Mouse (Mus musculus): ENCODE results near the gene Olfr804. TPM values are rescaled to one million over a fixed set of nuclear protein-coding genes. Genes with fewer than 3 reads are reported as not detected.

The Olfr804 gene
- polyA plus RNA-seq, 1 experiment from 2014 or later, result not detected

Small RNAs within 50 kb of the gene (microRNA-seq; reads per million reads assigned to microRNA genes)
- not detected for gene Gm24485

Other genes starting within 250 kb of the Olfr804 start
- gene Olfr787, start 241.3 kb upstream of the Olfr804 start, polyA plus RNA-seq (2015; fragmentation: Nextera tagmentation; extraction: Ambion mirVana), result not detected in 2 replicates
- gene Olfr788, start 232.2 kb upstream of the Olfr804 start, polyA plus RNA-seq (2015; fragmentation: Nextera tagmentation; extraction: Ambion mirVana), result not detected in 2 replicates
- gene Olfr789, start 218.5 kb upstream of the Olfr804 start, polyA plus RNA-seq (2015; fragmentation: Nextera tagmentation; extraction: Ambion mirVana), result not detected in 2 replicates
- gene Olfr790, start 204.7 kb upstream of the Olfr804 start, polyA plus RNA-seq (2015; fragmentation: Nextera tagmentation; extraction: Ambion mirVana), result not detected in 2 replicates
- not detected in 2 replicates for gene Olfr791, start 181.4 kb upstream of the Olfr804 start, polyA plus RNA-seq (2015; fragmentation: Nextera tagmentation; extraction: Ambion mirVana)
- not detected in 2 replicates for gene Olfr792, start 164.0 kb upstream of the Olfr804 start, polyA plus RNA-seq (2015; fragmentation: Nextera tagmentation; extraction: Ambion mirVana)
- not detected in 2 replicates for gene Olfr794, start 135.6 kb upstream of the Olfr804 start, polyA plus RNA-seq (2015; fragmentation: Nextera tagmentation; extraction: Ambion mirVana)
- gene Olfr796, start 90.6 kb upstream of the Olfr804 start, polyA plus RNA-seq (2015; fragmentation: Nextera tagmentation; extraction: Ambion mirVana), result not detected in 2 replicates
- gene Olfr798, start 75.3 kb upstream of the Olfr804 start, polyA plus RNA-seq (2015; fragmentation: Nextera tagmentation; extraction: Ambion mirVana), result not detected in 2 replicates
- not detected in 2 replicates for gene Olfr799, start 65.7 kb upstream of the Olfr804 start, polyA plus RNA-seq (2015; fragmentation: Nextera tagmentation; extraction: Ambion mirVana)
- not detected in 2 replicates for gene Olfr800, start 45.5 kb upstream of the Olfr804 start, polyA plus RNA-seq (2015; fragmentation: Nextera tagmentation; extraction: Ambion mirVana)
- gene Olfr801, start 29.3 kb upstream of the Olfr804 start, polyA plus RNA-seq (2015; fragmentation: Nextera tagmentation; extraction: Ambion mirVana), result not detected in 2 replicates
- not detected in 2 replicates for gene Olfr802, start 15.0 kb upstream of the Olfr804 start, polyA plus RNA-seq (2015; fragmentation: Nextera tagmentation; extraction: Ambion mirVana)
- gene Olfr803, start 8.9 kb upstream of the Olfr804 start, polyA plus RNA-seq (2015; fragmentation: Nextera tagmentation; extraction: Ambion mirVana), result not detected in 2 replicates
- gene Olfr805, start 26.2 kb downstream of the Olfr804 start, polyA plus RNA-seq (2015; fragmentation: Nextera tagmentation; extraction: Ambion mirVana), result not detected in 2 replicates
- gene Olfr806, start 38.7 kb downstream of the Olfr804 start, polyA plus RNA-seq (2015; fragmentation: Nextera tagmentation; extraction: Ambion mirVana), result not detected in 2 replicates
- gene Olfr807, start 54.6 kb downstream of the Olfr804 start, polyA plus RNA-seq (2015; fragmentation: Nextera tagmentation; extraction: Ambion mirVana), result not detected in 2 replicates
- gene Olfr808, start 62.3 kb downstream of the Olfr804 start, polyA plus RNA-seq (2015; fragmentation: Nextera tagmentation; extraction: Ambion mirVana), result not detected in 2 replicates
- gene Olfr809, start 71.4 kb downstream of the Olfr804 start, polyA plus RNA-seq (2015; fragmentation: Nextera tagmentation; extraction: Ambion mirVana), result not detected in 2 replicates
- gene Olfr810, start 91.7 kb downstream of the Olfr804 start, polyA plus RNA-seq (2015; fragmentation: Nextera tagmentation; extraction: Ambion mirVana), result not detected in 2 replicates
- gene Olfr811, start 101.2 kb downstream of the Olfr804 start, polyA plus RNA-seq (2015; fragmentation: Nextera tagmentation; extraction: Ambion mirVana), result not detected in 2 replicates
- not detected in 2 replicates for gene Olfr812, start 142.9 kb downstream of the Olfr804 start, polyA plus RNA-seq (2015; fragmentation: Nextera tagmentation; extraction: Ambion mirVana)
- not detected in 2 replicates for gene Olfr813, start 152.2 kb downstream of the Olfr804 start, polyA plus RNA-seq (2015; fragmentation: Nextera tagmentation; extraction: Ambion mirVana)
- not detected in 2 replicates for gene Olfr814, start 176.6 kb downstream of the Olfr804 start, polyA plus RNA-seq (2015; fragmentation: Nextera tagmentation; extraction: Ambion mirVana)
- not detected in 2 replicates for gene Olfr815, start 202.7 kb downstream of the Olfr804 start, polyA plus RNA-seq (2015; fragmentation: Nextera tagmentation; extraction: Ambion mirVana)
- not detected in 2 replicates for gene Olfr816, start 212.4 kb downstream of the Olfr804 start, polyA plus RNA-seq (2015; fragmentation: Nextera tagmentation; extraction: Ambion mirVana)
- gene Olfr818, start 245.9 kb downstream of the Olfr804 start, polyA plus RNA-seq (2015; fragmentation: Nextera tagmentation; extraction: Ambion mirVana), result not detected in 2 replicates

All from heart, embryonic 16.5 days (tissue).